Mouse (Mus musculus): ENCODE results near the gene Esyt2. TPM values are rescaled to one million over a fixed set of nuclear protein-coding genes. Genes with fewer than 3 reads are reported as not detected.
"Not testable (repeated sequence)": the region's sequence is repeated elsewhere in the genome, so short reads cannot be mapped to it uniquely, and the experiment has no call there.

The Esyt2 gene
- total RNA-seq (2021) = 10 to 100 TPM; 58.3 to 64.6 TPM
- long read RNA-seq, experiment 1, full-length matches to known transcripts = 8 of 19 reads
- long read RNA-seq, experiment 1, partial matches to known transcripts = 4 of 19 reads
- long read RNA-seq, experiment 1, other reads (novel, unspliced or antisense) = 7 of 19 reads
- long read RNA-seq, experiment 2, full-length matches to known transcripts = 3 of 5 reads
- long read RNA-seq, experiment 2, partial matches to known transcripts = 0 of 5 reads
- long read RNA-seq, experiment 2, other reads (novel, unspliced or antisense) = 2 of 5 reads

DNA sequence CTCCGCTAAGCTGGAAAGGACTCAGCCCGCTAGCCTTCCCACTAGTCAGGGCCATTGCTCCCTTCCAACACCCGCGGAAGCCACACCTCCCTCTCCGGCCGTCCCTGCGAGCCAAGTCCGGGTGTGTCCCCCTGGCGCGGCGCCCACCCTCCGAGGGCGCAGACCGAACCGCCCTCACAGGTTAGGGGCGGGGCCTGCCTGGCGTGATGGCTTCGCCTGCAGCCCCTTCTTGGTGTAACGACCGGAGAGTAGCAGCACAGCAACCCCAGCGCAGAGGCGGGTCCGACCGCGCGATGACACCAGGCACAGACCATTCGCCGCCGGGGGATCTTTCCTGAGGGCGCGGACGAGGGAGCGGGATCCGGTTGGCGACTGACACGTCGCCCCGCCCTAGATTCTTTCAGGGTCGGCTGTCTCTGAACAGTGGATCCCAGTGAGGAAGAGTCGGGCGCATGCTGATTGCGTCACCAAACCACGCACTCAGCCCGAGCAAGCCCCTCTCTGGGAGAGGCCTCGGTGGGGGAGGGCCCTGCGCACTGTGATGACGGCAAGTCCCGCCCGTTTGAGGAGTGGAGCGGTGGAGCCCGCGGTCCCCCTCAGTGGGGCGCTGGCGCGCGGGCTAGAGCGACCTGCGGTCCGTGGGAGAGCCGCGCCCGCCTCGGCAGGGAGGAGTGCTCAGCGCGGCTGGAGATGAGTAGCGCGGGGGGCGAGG is at the start of gene Esyt2:
Gene Esyt2 (plus strand): TSS at position 544 of the 712 bp plus-strand sequence.
- peak; percentile 100 for DNase-seq

DNA sequence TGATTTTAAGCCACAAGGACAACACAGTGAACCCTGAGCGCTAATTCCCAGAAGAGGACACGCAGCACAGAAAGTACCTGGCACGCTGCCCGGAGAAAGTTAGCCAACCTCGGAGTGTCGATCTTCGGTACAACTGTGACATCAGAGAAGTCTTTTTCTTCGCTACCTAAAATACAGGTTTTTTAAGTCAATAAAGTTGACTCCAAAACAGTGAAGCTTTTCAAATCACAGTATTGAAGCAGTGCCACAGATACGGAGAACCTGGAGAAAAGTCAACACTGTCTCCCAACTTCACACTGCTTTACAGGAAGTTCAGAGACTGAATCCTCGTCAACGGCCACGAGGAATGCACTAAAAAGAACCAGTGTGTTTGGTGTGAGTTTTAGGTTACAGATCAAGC is 49.4 kb upstream of the Esyt2 start:
- DNase-seq = peak; percentile 91 to 93

DNA sequence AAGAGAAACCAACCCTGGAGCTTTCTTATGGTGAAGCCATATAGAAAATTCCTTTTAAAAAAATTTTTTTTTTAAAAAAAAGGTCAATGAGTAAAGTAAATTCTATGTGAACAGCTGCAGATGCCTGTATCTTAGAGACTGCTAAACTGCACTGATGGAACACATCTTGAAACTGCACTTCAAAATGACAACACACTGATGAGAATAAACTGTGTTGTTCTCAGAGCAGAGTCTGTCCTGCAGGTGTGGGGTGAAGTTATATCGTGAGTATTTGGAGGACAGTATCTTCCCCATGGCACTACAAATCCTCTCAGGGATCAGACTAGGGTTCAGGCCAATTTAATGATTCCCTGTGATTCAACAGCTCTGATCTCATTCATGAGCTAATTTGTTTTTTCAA is 48.9 kb upstream of the Esyt2 start:
- no peak for DNase-seq

DNA sequence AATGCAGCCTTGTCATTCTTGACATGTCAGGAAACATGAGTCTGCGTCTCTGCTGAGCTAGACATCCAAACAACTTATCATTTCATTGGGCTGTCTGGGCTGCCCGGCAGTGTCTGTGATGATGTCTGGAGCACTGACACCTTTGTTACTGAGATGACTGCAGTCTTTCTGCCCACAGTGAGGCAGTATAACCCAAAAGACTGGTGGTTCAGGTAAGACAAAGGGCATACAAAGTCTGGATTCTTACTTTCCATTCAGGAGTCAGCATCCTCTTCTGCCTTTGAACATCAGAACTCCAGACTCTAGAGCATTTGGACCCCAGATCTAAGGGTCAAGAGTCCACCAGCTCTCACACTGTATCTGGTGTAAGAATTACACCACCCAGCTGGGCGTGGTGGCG is 45.6 kb upstream of the Esyt2 start:
- DNase-seq = no peak

DNA sequence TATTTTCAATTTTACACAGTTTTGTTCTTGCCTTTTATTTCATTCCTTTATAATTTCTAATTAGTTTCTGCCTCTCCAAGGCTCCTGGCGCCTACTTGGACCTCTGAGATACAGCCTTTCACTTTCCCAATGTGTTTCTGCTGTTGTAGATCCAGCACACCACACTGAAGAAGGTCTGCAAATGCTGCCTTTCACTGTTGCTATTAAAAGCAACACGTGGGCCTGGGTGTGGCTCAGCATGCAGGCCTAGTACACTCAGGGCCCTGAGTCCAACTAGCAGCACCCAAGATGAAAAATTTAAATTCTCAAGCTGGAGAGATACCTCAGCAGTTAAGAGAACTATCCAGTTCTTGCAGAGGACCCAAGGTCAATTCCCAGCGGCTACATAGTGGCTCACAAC is 44.3 kb upstream of the Esyt2 start:
- no peak for DNase-seq

DNA sequence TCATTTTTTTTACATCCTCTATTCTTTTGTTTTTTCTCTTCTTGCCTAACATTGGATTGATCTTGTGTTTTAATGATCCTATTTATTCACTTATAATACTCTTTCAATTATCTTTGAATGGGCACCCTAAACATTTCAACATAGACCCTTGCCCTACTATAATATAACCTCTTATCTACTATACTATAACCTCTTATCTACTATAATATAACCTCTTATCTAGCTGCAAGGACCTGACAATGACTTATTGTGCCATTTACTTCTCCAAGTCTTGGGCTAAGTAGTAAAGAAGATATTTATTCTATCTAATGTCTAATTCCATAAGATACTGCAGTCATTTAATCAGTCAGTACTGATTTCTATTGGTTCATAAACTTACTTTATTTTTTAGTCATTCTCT is 42.6 kb upstream of the Esyt2 start:
- no peak for DNase-seq

DNA sequence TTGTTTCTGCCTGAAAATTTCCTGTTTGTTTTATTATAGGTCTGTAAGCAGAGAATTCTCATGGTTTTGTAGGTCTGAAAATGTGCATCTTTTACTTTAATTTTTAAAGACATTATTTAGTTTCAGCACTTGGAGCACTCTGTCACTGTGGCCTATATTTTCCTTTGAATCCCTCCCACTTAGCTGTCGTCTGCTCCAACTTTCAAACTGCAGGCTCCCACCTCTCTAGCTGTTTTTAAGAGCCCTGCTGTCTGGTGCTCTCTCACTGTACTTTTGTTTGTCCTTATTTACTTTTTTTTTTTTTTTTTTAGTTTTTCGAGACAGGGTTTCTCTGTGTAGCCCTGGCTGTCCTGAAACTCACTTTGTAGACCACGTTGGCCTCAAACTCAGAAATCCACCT is 42.2 kb upstream of the Esyt2 start:
- DNase-seq = no peak

DNA sequence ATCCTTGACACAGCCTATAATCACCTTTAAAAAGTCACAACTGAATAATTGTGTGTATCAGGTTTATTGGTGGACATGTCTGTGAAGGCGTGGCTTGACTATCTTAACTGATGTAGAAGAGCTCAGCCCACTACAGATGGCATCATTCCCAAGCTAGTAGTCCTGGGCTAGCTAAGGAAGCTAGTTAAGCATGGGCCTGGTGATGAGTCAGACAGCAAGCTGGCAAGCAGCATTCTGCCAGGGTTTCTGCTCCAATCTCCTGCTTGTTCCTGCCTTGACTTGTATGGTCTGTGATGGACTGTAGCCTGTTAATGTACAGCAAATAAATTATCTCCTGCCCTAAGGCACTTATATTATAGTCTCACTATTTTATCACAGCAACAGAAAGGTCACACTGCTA is 36.4 kb upstream of the Esyt2 start:
- no peak for DNase-seq

DNA sequence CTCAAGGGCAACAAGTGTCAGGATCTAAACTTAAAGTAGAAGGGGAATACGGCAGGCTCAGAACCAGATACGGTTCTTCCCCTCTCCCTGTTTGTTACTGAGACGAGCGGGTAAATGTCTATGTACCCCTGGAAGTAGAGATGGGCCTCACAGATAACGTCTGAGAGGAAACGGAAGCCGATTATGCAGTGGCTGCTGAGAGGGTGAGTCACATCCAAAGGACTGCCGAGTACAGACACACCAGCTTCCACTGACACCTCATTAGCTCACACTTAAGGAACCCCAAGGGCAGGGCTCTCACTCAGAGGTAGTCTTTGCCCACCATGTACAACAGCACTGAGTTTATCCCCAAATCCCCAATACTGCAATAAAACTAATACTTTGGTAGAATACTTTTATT is 26.3 kb upstream of the Esyt2 start:
- DNase-seq = no peak

DNA sequence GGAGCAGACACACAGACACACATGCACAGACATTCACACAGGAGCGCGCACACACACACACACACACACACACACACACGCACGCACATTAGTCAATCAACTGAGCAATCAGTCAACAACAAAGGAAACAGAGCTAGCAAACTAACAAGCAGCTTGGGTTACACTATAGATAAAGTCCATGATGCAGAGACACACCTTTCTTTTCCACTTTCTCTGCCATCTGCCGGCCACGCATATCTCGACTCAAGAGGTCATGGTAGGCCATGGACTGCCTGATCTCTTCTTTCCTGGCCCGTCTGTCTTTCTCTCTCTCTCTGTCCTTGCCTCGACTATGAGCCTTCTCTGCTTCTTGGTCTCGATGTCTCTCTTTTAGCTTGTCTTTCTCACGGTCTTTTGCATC is 25.4 kb upstream of the Esyt2 start:
- DNase-seq = no peak

DNA sequence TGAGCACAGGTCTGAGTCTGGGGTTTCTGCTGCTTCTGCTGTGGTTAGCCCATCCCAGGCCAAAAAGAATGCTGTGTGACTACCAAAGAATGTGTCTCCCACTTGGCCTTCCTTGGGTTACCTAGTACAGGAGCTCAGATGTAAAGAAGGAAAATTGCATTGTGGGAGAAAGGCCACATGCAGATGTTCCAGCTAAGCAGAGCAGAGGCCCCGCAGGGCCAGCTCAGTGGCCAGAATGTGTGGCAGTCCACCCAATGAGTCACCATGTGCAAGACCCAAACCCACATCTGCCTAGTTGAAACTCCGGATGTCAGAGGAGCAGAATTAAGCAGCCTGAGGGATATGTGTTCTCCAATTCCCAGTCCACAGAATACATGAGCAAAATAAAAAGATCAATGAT is 22.7 kb upstream of the Esyt2 start:
- no peak for DNase-seq

DNA sequence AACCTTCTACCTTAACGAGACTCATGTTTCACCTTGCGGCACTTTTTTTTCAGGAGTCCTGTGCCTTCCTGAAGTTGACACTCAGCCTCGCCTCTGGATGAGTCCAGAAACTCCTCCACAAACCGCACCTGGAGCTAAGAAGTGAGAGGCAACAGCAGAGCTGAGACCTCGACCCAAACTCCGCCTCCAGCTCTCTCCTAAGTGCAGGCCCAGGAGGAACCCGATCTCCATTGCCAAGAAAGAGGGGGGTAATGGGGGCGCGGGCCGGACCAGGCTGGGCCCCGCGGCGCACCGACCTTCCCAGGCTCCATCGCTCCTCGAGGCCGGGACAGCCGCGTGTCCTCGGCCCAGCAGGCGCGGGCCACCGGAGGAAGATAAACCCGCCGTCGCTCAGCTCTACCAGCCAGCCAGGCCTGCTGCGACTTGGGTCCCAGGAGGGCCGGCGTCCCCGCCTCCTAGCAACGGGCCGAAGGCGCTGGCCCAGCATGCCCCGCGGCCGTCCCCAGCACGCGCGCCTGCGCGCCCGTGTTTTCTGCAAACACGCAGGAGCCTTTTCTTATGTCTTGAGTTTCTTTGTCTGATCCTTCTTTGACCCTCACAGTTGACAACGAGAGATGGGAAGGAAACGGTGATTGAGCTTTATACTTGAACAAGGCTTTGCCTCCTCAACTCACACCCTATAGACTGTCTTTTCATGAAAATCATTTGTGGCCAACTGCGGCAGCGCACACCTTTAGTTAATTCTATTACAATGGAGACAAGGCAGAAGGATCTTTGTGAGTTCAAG is 18.2 kb upstream of the Esyt2 start, which contains the start of gene Wdr60:
Gene Wdr60 (minus strand): TSS at position 468 of the 787 bp plus-strand sequence.
- peak; percentile 93 to 96 for DNase-seq

DNA sequence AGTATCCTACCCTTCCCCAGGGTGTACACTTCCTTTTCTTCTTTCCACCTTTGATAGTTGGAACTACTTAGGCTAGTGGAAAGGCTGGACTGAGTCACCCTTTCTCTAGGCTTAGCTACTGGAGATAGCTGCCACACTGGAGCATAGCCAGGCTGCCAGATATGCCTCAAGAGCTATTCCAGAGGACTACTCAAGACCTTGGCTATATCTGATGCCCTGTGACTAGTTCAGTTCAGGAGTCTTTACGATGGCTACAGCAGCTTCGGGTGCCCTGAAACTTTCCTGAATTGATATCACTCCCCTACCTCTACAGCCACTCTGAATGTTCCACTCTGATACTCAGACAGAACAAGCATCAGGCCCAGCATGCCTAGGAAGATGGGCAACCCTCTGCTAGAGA is 16.2 kb upstream of the Esyt2 start:
- DNase-seq = no peak

DNA sequence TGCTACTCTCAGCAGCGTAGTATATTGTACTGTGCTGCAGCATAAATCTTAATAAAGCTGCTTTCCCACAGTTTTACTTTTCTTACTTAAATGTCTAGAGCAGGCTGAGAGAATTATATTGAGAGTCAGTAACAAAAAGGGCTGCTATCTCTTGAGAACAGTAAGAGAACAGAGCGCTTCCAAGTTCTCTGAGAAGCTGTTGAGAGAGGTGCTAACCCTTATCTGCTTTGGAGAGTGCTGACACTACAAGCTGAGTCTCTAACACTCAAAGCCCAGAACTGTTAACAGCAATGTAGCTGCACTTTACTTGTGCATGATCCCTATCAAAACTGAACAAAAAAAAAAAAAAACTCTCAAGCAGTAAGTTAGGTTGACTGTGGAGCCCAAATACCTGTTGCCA is 15.7 kb upstream of the Esyt2 start:
- DNase-seq = no peak

DNA sequence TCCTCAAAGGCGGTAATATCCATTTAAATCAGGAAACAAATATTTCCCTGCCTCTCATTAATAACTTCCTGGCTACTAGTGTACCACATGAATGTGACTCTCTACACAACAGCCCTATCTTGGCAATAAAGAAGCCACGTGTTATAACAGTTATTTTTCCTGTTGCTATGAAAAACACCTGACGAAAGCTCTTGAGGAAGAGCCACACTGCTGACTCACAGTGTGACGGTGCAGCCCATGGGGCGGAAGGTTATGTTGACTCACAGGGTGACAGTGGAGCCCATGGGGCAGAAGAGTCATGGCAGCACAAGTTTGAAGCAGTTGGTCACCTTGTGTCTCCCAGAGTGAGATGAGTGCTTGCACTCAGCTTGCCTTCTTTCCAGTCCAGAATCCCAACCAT is 11.5 kb upstream of the Esyt2 start:
- peak; percentile 34 to 43 for DNase-seq

DNA sequence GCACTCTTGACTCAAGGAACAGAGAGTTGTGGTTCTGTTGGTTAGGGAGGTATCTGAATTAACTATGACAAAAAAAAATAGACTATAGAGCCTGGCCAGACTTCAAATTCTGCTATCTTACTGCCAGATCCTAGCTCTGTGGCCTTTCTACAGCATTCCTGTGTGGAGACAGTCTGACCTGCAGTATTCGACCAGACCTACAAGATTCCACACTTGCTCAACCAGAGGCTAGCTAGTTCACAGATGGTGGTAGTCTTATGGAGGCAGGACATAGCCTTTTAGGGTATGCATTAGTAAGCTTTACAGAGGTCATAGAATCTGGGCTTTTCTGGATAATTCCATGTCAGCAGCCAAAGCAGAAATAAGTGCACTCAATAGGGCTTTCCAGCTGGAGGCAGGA is 10.5 kb upstream of the Esyt2 start:
- no peak for DNase-seq

DNA sequence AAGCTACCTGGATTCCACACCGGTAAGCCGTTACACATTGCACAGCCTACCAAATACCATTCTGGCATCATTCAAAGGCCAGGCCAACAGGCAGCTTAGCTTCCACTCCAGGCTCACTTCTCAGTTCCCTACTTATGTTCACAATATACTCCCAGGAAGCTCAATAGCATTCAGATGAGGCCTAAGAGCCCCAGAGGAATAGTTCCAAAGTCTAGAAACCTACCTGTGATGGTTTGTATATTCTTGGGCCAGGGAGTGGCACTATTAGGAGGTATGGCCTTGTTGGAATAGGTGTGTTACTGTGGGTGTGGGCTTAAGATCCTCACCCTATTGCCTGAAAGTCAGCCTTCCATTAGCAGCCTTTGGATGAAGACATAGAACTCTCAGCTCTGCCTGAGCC is 9.9 kb upstream of the Esyt2 start:
- no peak for DNase-seq

DNA sequence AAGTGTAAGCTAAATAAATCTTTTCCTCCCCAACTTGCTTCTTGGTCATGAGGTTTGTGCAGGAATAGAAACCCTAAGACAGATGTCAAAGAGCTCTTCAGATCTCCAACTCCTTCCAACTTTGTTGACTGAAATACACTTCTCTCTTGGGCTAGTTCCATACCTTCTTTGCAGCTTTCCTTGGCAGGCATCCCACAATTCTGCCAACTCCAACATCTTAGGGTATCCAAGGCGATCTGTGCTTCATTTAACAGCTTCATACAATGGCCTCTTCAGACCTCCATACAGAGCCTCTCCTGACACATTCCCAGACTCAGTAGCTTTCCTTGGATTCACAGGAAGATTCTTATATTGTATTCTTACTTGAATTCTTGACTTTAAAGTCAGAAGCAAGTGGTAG is 7.3 kb upstream of the Esyt2 start:
- DNase-seq = no peak

DNA sequence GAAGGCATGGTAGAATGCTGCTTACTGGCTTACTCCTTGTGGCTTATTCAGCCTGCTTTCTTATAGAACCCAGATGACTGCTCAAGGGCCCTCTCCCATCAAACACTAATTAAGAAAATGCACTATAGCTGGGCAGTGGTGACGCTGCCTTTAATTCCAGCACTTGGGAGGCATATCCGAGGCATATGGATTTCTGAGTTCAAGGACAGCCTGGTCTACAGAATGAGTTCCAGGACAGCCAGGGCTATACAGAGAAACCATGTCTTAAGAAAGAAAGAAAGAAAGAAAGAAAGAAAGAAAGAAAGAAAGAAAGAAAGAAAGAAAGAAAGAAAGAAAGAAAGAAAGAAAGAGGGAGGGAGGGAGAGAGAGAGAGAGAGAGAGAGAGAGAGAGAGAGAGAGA is 5.9 kb upstream of the Esyt2 start, which contains the start of gene Gm11027:
Gene Gm11027 (plus strand): TSS at position 301 of the 400 bp plus-strand sequence.
- not testable (repeated sequence) for DNase-seq

DNA sequence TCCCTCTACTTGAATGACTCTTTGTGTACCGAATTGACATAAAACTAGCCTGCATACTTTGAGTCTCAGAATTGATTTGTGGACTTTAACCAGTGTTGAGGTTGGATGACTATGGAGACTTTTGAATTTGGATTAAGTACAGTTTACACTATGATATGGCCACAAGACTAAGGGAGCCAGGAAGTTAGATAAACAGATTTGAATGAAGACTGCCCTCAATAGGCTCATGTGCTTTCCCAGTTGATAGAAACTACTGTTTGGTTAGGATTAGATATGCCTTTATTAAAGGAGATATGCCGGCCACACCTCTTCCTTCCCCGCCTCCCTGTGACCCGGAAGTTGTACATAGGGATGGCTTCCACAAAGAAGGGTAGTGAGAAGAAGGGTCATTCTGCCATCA is 5.4 kb upstream of the Esyt2 start:
- no peak for DNase-seq

DNA sequence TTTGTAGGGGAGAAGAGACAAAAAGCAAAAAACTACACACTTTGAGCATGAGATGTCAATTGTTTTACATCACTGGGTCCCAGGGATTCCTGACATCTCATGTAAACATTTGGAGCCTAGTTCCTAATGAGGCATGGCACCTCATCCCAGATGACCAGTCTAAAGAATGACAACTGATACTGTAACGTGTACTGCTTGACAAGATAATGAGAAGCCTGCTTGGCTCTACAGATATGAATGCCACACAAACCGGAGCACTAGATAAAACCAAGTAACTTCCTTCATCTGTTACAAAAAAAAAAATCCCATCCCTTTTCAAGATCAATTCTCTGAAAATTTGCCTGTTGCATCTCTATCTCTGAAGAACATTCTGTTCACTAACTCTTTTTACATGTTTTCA is 4.0 kb upstream of the Esyt2 start:
- DNase-seq = no peak

DNA sequence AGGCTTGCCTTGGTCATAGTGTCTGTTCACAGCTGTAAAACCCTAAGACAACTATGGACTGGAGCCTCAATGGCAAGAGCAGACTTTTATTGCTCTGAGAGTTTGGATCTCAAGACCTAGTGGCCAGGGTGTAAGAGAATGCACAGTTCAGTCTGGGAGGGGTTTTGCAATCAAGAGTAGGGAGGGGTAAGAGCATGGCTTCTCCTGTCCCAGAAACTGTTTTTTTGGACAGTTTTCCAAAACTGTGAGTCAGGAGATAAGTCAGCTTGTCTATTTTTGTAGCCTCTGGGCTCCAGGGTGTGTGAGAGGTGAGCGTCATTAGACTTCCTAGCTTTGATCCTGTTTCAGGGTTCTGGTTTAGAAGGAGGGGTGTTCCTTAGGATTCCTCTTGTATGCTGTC is 2.5 kb upstream of the Esyt2 start:
- peak in 1 of 2 experiments; percentile 5 for DNase-seq

DNA sequence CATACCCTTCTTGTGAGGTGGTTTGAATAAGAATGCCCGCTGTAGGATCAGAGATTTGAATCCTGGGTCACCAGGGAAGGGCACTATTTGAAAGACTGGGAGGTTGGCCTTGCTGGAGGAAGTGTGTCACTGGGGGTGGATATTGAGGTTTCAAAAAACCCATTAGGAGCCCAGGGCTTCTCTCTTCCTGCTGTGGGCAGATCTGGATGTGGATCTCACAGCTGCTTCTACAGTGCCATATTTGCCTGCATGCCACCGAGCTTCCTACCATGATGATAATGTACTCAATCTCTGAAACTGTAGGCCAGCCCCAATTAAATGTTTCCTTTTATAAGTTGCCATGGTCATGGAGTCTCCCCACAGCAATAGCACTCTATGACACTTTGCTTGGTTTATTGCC is 1.8 kb upstream of the Esyt2 start:
- DNase-seq = no peak

All from adrenal gland, postnatal 36 days (tissue).